Mouse (Mus musculus): ENCODE data around the gene Plce1. TPM values are rescaled to one million over a fixed set of nuclear protein-coding genes. Genes with fewer than 3 reads are reported as not detected.

The Plce1 gene
- total RNA-seq, 2 experiments from 2014 or later: 18.6 to 23.0 TPM

DNA sequence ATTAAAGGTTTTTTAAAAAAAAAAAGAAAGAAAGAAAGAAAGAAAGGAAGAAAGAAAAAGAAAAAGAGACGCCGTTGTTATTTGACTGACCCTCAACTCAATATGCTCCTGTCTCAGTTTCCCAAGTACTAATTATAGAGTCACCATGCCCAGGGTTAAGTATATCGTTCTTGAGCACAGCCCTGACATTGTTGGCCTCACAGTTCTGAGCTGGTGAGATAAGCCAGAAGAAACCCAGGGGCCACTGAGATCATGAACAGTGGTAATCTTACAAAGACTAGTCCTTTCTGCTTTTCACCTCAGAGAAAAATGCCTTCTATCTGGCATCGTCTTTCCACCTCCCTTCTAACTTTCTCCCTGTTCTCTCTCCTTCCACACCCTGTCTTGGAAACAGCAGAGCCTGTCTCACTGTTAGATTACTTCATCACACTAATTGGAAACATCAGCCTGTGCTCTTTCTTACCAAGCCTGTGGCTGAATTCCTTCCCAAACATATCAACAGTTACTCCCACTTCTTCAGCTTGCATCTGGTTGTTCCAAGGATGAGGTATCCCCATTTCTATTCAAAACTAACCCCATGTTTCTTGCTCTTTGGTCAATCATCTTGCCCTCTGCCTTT, 339.4 kb downstream of the Plce1 start:
- no peak for DNase-seq

DNA sequence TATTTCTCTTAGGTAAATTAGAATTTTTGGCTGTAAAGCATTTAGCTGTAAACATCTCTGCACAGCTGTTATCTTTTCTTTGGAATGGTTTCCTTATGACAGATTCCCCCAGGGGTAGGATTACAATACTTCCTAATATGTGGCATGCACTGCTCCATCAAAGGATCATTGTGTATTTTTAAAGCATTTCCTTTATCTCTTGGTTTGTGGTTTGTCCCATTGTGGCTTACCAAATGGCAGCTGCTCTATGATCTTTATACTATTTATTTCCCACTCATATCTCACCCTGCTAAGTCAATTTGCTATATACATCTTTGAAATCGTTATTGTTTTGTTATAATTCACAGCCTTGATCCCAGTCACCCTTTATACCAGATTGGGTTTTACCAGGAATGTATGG, 352.3 kb downstream of the Plce1 start:
- DNase-seq: no peak

Other genes with a start within 250 kb of the Plce1 start
- gene Lgi1, start 216.6 kb upstream of the Plce1 start, total RNA-seq (2021): 1 to 10 TPM; 1.5 to 2.3 TPM
- gene Slc35g1, start 85.1 kb upstream of the Plce1 start, total RNA-seq (2021): 1 to 10 TPM; 1.7 to 2.3 TPM

All from gastrocnemius, postnatal 10 days (tissue).